Mouse (Mus musculus) stomach, embryonic 15.5 days (tissue): ENCODE results near the gene Ces3a. TPM values are rescaled to one million over a fixed set of nuclear protein-coding genes. Genes with fewer than 3 reads are reported as not detected.

Source experiments
- ATAC-seq: fragments of 200-750 bp; cut with Nextera tagmentation; 2 replicates; pipeline ENCODE4 v1.8.0; 2017; ENCODE audit warnings: low read depth, moderate number of reproducible peaks, moderate TSS enrichment; ENCODE audit not compliant: insufficient read depth, low FRiP score
- H3K27ac ChIP-seq: fragments of 300-500 bp; sonication (generic); 2 replicates; pipeline ENCODE4 v1.5.1; 2015; ENCODE audit warnings: mild to moderate bottlenecking, inconsistent platforms
- H3K27me3 ChIP-seq: fragments of 300-500 bp; sonication (generic); replicated peaks from 2 replicates; pipeline ENCODE4 v1.6.1; 2015; ENCODE audit warnings: inconsistent platforms
- H3K36me3 ChIP-seq: fragments of 300-500 bp; sonication (generic); 2 replicates; pipeline ENCODE4 v1.6.1; 2015; ENCODE audit warnings: inconsistent platforms
- H3K4me1 ChIP-seq: fragments of 300-500 bp; sonication (generic); 2 replicates; pipeline ENCODE4 v1.6.1; 2015; ENCODE audit warnings: inconsistent platforms
- H3K4me2 ChIP-seq: fragments of 300-500 bp; sonication (generic); 2 replicates; pipeline ENCODE4 v1.6.1; 2015; ENCODE audit warnings: mild to moderate bottlenecking, inconsistent platforms
- H3K4me3 ChIP-seq: fragments of 300-500 bp; sonication (generic); replicated peaks from 2 replicates; pipeline ENCODE4 v1.5.1; 2015; ENCODE audit warnings: inconsistent platforms
- H3K9ac ChIP-seq: fragments of 300-500 bp; sonication (generic); 2 replicates; pipeline ENCODE4 v1.6.1; 2015; ENCODE audit warnings: inconsistent platforms
- H3K9me3 ChIP-seq: fragments of 300-500 bp; sonication (generic); 2 replicates; pipeline ENCODE4 v1.6.1; 2016; ENCODE audit warnings: inconsistent platforms
- WGBS: fragments of 180-500 bp; shearing (Covaris S2); methylation state at CpG from one replicate; pipeline ENCODE4 v1.1.7; 2015; 5-methylcytosine and 5-hydroxymethylcytosine counted together
- polyA plus RNA-seq: library from polyadenylated mRNA; unstranded; fragments of >200 nt; fragmentation: Nextera tagmentation; extraction: Ambion mirVana; gene quantifications from 2 replicates; pipeline ENCODE4 v1.2.1, GENCODE M21; 2015

Gene Ces3a
- polyA plus RNA-seq: not detected in 2 replicates

DNA sequence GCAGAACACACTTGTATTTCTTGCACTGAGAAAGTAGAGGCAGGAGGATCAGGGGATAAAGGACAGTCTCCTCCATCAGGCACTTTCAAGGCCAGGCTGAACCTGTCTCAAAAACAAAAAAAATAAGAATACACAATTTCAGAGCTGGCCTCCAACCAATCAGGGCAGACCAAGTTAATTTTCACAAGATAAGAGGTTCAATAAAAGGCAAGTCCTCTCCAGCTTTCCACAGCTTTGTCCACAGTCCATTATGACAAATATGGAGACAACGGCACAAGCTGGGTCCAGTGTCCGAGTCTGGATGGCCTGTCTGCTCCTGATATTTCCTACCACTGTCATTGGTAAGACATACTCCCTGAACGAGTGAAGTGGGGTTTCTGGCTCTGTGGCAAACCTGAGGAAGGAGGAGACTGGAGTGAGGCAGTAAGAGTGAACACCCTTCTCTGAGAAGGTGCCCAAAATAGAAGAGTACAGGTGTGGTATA is at the start of gene Ces3a:
Gene Ces3a, plus strand, starts transcription at position 231 of the 484 bp plus-strand sequence.
- 76% methylated on average over 3 of the region's 3 CpGs for WGBS
- ATAC-seq: no peak
- Histone ChIP-seq H3K27me3 (no peaks in the 10 kb centered on the region), H3K9me3 (no peaks in the 10 kb centered on the region), H3K4me3 (no peak within 1 kb of the TSS), H3K4me1 (no peaks in the 10 kb centered on the region), H3K9ac (no peak within 1 kb of the TSS), H3K4me2 (no peak within 1 kb of the TSS), H3K36me3 (no peaks in the 10 kb centered on the region), H3K27ac (no peak within 1 kb of the TSS)

DNA sequence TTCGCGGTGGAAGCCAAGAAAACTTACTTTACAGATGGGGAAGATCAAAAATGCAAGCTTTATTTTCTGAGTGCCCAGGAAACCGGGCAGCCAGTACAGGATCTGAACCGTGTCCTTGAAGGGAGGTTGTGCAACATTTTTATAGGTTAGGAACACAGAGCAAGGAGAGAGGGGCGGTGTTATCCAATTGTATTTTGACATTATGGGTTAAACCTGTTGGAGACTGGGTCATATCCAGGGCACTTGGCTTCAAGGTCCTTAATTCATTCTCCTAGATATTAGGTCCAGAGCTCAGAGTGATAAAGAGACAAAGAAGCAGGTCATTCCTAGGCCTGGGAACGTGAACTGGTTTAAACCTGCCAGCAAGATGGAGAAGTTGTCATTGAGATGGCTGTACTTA is 49.2 kb upstream of the Ces3a start:
- Histone ChIP-seq H3K27me3 (no peaks in the 10 kb centered on the region), H3K4me2 (no peak overlapping the region), H3K4me1 (no peaks in the 10 kb centered on the region), H3K36me3 (no peaks in the 10 kb centered on the region), H3K4me3 (no peak overlapping the region), H3K9ac (no peak overlapping the region), H3K9me3 (no peaks in the 10 kb centered on the region), H3K27ac (no peak overlapping the region)
- no peak for ATAC-seq
- 75% methylated on average over 6 of the region's 6 CpGs for WGBS

DNA sequence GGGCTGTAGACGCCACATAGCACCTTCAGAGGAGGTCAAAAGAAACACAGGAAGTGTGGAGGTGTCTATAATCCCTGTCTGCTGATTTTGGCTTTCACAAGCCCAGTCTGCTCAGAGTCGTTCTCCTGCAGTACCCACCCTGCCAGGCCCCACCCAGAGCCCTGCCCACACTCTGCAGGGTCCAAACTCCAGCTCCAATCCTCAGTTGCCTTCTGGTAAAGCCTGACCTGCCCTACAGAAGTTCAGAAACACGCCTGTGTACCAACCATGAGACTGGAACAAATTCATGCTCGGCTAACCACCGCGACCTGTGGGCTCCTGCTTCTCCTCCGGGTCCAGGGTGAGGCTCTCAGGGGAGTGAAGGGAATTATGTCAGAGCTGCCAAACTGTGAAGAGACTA is 47.8 kb upstream of the Ces3a start, which contains the start of gene Ces2h:
Gene Ces2h, plus strand, starts transcription at position 268 of the 400 bp plus-strand sequence.
- WGBS: 67% methylated on average over 7 of the region's 7 CpGs
- Histone ChIP-seq H3K9me3 (no peaks in the 10 kb centered on the region), H3K4me1 (no peaks in the 10 kb centered on the region), H3K4me3 (no peak within 1 kb of the TSS), H3K27ac (no peak within 1 kb of the TSS), H3K9ac (no peak within 1 kb of the TSS), H3K4me2 (no peak within 1 kb of the TSS), H3K36me3 (no peaks in the 10 kb centered on the region), H3K27me3 (no peaks in the 10 kb centered on the region)
- ATAC-seq: peak; percentile 71; the same call in 1 of the 2 replicates

DNA sequence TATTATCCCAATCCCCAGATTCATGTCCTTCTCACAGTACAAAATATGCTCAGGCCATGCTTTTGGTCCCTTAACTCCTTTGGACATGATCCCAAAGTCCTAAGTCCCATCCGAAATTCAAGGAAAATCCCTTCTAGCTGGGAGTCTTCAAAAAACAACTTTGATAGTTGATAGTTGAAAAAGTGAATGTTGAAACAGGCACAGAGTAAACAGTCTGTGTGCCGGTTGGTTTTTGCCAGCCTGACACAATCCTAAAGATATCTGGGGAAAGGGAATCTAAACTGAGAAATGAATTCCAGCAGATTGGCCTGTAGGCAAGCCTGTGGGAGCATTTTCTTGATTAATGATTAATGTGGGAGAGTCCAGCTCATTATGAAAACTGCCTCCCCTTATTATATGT is 38.4 kb upstream of the Ces3a start:
- no peaks in the 10 kb centered on the region for H3K4me1 ChIP-seq
- 56% methylated on average over 2 of the region's 2 CpGs for WGBS
- H3K9me3 ChIP-seq: no peaks in the 10 kb centered on the region
- ATAC-seq: no peak
- H3K27ac ChIP-seq: no peak overlapping the region
- H3K36me3 ChIP-seq: no peaks in the 10 kb centered on the region
- no peak overlapping the region for H3K9ac ChIP-seq
- H3K4me3 ChIP-seq: no peak overlapping the region
- H3K4me2 ChIP-seq: no peak overlapping the region
- H3K27me3 ChIP-seq: no peaks in the 10 kb centered on the region

DNA sequence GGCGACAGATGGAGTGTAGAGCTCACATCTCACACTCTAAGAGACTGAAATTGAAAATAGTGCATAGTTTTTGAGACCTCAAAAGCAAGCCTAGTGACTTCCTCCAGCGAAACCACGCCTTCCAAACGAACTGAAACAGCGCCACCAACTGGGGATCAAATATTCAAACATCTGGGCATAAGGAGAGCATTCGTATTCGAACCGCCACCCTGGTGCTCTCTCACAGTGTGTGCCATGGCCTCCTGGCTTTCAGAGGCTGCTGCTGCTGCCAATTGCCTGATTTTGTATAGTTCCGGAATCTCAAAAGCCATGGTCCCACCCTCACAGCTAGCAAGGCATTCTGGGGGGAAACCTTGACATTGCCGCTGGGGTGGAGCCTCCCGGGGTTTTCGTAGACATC is 37.3 kb upstream of the Ces3a start:
- 77% methylated on average over 12 of the region's 12 CpGs for WGBS
- no peak overlapping the region for H3K4me3 ChIP-seq
- H3K4me1 ChIP-seq: no peaks in the 10 kb centered on the region
- no peak for ATAC-seq
- no peak overlapping the region for H3K27ac ChIP-seq
- no peak overlapping the region for H3K9ac ChIP-seq
- H3K9me3 ChIP-seq: no peaks in the 10 kb centered on the region
- H3K4me2 ChIP-seq: no peak overlapping the region
- H3K36me3 ChIP-seq: no peaks in the 10 kb centered on the region
- no peaks in the 10 kb centered on the region for H3K27me3 ChIP-seq

DNA sequence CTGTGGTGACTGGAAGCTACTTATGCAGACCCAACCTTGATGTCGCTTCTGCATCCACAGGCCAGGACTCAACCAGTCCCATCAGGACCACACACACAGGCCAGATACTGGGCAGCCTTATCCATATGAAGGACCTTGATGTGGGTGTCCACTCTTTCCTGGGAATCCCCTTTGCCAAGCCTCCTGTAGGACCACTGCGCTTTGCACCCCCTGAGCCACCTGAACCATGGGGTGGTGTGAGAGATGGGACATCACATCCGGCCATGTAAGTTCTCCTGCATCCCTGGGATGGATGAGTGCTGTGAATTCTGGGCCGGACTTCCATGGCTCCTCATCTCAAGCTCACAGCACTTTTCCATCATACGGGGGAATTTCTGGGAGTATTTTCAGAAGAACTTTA is 34.0 kb upstream of the Ces3a start:
- 91% methylated on average over 5 of the region's 5 CpGs for WGBS

DNA sequence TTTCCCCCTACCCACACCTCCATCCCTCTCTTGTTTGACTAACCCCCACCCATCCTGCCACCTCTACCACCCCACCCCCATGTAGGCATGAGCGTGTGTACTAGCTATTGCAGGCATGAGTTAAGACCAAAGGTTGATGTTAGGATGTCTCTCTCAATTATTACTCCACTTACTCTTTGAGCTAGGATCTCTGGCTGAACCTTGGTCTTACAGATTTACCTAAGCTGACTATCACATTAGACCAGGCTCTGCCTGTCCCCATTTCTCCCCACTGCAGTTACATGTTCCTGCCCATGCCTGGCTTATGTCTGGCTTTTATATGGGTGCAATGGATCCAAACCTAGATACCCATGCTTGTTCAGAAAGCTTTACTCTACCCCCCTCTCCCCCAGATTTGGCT is 26.4 kb upstream of the Ces3a start:
- H3K9me3 ChIP-seq: no peaks in the 10 kb centered on the region
- 79% methylated on average over 1 of the region's 1 CpGs for WGBS
- no peak for ATAC-seq
- H3K36me3 ChIP-seq: no peaks in the 10 kb centered on the region
- H3K4me2 ChIP-seq: no peak overlapping the region
- H3K27me3 ChIP-seq: no peaks in the 10 kb centered on the region
- H3K27ac ChIP-seq: no peak overlapping the region
- no peak overlapping the region for H3K9ac ChIP-seq
- H3K4me3 ChIP-seq: no peak overlapping the region
- H3K4me1 ChIP-seq: no peaks in the 10 kb centered on the region

More for the DNA sequence above, 34.0 kb upstream of the Ces3a start:
- no peak for ATAC-seq
- no peak overlapping the region for H3K4me2 ChIP-seq
- no peaks in the 10 kb centered on the region for H3K4me1 ChIP-seq
- no peak overlapping the region for H3K27ac ChIP-seq
- no peak overlapping the region for H3K4me3 ChIP-seq
- H3K9ac ChIP-seq: no peak overlapping the region
- H3K27me3 ChIP-seq: no peaks in the 10 kb centered on the region
- H3K36me3 ChIP-seq: no peaks in the 10 kb centered on the region
- H3K9me3 ChIP-seq: no peaks in the 10 kb centered on the region

DNA sequence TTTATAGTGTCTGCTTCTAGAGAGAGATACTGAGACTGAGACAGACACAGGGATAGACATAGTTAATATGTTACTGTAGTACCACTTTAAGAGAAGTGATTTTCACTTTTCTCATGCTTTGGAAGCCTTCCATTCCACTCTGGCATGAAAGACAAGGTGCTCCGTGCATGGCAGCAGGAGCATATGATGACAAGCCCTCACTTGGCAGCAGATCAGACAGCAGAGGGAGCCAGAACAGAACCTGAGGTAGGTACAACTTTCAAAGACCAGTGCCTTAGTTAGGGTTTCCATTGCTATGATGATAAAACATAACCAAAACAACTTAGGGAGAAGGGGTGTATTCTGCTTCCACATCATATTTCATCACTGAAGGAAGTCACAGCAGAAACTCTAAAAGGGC is 25.3 kb upstream of the Ces3a start:
- Histone ChIP-seq H3K27ac (no peak overlapping the region), H3K9ac (no peak overlapping the region), H3K9me3 (no peaks in the 10 kb centered on the region), H3K27me3 (no peaks in the 10 kb centered on the region), H3K4me1 (no peaks in the 10 kb centered on the region), H3K4me2 (no peak overlapping the region), H3K36me3 (no peaks in the 10 kb centered on the region), H3K4me3 (no peak overlapping the region)
- ATAC-seq: no peak
- WGBS: 49% methylated on average over 1 of the region's 1 CpGs

DNA sequence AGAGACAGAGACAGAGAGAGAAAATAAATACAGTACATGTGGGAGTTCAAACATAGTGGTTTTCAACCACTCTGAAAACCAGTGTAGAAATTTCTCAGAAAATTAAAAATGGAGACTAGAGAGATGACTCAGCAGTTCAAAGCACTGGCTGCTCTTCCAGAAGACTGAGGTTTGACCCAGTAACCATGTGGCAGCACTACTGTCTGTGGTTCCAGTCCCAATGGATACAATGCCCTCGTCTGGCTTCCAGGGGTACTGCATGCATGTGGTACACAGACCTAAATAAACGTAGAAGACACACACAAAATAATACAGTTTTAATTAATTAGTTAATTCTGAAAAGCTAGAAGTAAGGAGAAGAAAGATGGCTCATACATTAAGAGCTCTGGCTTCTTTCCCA is 23.4 kb upstream of the Ces3a start:
- Histone ChIP-seq H3K4me2 (no peak overlapping the region), H3K27me3 (no peaks in the 10 kb centered on the region), H3K4me3 (no peak overlapping the region), H3K9ac (no peak overlapping the region), H3K36me3 (no peaks in the 10 kb centered on the region), H3K4me1 (no peaks in the 10 kb centered on the region), H3K9me3 (no peaks in the 10 kb centered on the region), H3K27ac (no peak overlapping the region)
- WGBS: 61% methylated on average over 2 of the region's 2 CpGs
- no peak for ATAC-seq

DNA sequence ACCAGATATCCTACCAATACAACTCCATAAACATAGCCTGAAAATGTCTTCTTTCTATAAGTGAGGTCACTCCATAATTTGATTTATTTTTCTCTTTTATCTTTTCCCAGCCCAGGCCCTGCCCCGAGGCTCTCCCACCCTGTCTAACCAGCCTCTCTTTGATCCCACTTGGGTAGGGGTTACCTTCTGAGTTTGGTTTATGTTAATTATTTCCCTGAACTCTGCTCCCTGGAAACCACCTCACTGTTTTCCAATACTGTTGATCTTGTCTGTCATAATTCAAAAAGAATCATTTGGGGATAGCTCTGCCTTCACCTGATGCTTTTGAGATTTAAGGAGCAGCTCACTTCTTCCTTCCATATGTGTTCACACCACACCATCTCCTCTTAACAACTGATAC is 4.9 kb upstream of the Ces3a start:
- Histone ChIP-seq H3K4me1 (no peaks in the 10 kb centered on the region), H3K27ac (no peak overlapping the region), H3K4me3 (no peak overlapping the region), H3K4me2 (no peak overlapping the region), H3K9me3 (no peaks in the 10 kb centered on the region), H3K9ac (no peak overlapping the region), H3K27me3 (no peaks in the 10 kb centered on the region), H3K36me3 (no peaks in the 10 kb centered on the region)
- ATAC-seq: no peak
- WGBS: 27% methylated on average over 1 of the region's 1 CpGs

DNA sequence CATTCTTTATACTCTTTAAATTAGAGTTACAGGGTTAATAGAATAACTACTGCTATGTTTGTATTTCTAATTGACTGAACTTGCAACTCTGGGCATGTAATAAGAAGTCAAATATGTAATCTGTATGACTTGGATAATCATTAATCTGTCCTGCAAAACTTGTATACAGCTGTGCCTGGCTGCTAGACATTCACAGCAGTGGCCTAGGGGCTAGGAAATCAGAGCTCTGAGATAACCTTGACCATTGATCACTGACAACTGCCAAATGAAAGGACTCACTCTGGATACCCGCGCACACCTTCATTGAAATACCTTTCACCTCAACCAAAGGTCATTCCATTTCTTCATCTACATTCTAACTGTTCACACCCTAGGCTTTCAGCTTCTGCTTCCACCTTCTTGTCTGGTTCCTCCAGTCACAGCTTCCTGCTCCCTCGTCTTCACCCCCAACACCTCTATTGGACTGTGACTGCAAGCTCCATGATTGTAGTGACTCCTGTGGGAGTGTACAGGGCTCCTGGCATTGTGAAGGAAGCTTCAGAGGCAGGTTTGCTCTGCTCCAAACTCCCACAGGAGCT is 2.5 kb upstream of the Ces3a start:
- WGBS: 51% methylated on average over 3 of the region's 3 CpGs
- no peak overlapping the region; the same call in 1 of the 2 replicates for H3K27ac ChIP-seq
- peak; percentile 82 for ATAC-seq

DNA sequence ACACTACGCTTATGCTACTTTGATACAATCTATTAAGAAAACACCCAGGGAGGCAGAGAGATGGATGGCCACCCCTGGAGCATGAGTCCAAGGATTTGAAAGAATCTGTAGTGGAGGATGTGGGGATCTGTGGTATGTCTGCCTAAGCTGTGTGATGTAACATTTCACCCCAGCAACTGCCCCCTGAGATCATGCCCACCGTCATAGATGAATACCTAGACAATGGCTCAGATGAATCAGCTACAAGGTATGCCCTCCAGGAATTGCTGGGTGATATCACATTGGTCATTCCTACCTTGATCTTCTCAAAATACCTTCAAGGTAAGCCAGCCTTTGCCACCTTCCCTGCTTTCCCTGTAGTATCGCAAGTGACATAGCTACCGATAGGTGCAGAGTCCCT is 7.8 kb downstream of the Ces3a start:
- Histone ChIP-seq H3K9me3 (no peaks in the 10 kb centered on the region), H3K9ac (no peak overlapping the region), H3K4me3 (no peak overlapping the region), H3K4me1 (no peaks in the 10 kb centered on the region), H3K27me3 (no peaks in the 10 kb centered on the region), H3K27ac (no peak overlapping the region), H3K4me2 (no peak overlapping the region), H3K36me3 (no peaks in the 10 kb centered on the region)
- WGBS: 85% methylated on average over 4 of the region's 4 CpGs
- no peak for ATAC-seq

More for the DNA sequence above, 2.5 kb upstream of the Ces3a start:
- Histone ChIP-seq H3K4me1 (no peaks in the 10 kb centered on the region), H3K4me2 (no peak overlapping the region), H3K4me3 (no peak overlapping the region), H3K27me3 (no peaks in the 10 kb centered on the region), H3K36me3 (no peaks in the 10 kb centered on the region), H3K9me3 (no peaks in the 10 kb centered on the region), H3K9ac (no peak overlapping the region)

DNA sequence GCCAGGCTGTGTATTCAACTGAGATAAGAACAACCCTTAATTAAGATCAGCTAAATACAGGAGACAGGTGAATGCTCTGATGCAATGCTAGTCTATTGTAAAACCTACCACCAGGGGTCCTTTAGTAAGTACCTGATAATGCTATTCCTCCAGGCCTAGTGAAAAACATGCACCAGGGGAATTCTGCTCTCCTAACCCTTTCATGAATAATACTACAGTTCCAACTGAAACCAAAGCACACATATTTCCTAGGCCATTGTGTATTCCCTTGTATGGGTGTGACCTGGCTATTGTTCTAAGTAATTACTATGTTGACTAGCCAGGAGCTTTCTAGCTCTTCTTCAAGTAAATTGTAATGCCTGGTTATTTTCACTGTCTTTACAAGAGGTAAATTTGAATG is 11.7 kb downstream of the Ces3a start:
- H3K4me2 ChIP-seq: no peak overlapping the region
- H3K36me3 ChIP-seq: no peaks in the 10 kb centered on the region
- no peaks in the 10 kb centered on the region for H3K4me1 ChIP-seq
- H3K27me3 ChIP-seq: no peaks in the 10 kb centered on the region
- no peak for ATAC-seq
- H3K9me3 ChIP-seq: no peaks in the 10 kb centered on the region
- no peak overlapping the region for H3K4me3 ChIP-seq
- H3K27ac ChIP-seq: no peak overlapping the region
- no peak overlapping the region for H3K9ac ChIP-seq
